Mouse (Mus musculus) small intestine, adult 2 months (tissue): ENCODE data around the gene Ntrk3.

Source experiments
- CTCF ChIP-seq: fragments of 200-500 bp; IDR thresholded peaks from 2 replicates; pipeline ENCODE4 v1.5.1; 2012; ENCODE audit warnings: low read depth, mild to moderate bottlenecking, control low read depth, inconsistent platforms, low read length, moderate library complexity, mixed read lengths; ENCODE audit not compliant: insufficient replicate concordance, insufficient read length; ENCODE audit errors: extremely low read depth
- POLR2A ChIP-seq: fragments of 200-500 bp; IDR thresholded peaks from 2 replicates; pipeline ENCODE4 v1.6.1; 2012; ENCODE audit warnings: low read depth, mild to moderate bottlenecking, control low read depth, inconsistent platforms, low read length, moderate library complexity

DNA sequence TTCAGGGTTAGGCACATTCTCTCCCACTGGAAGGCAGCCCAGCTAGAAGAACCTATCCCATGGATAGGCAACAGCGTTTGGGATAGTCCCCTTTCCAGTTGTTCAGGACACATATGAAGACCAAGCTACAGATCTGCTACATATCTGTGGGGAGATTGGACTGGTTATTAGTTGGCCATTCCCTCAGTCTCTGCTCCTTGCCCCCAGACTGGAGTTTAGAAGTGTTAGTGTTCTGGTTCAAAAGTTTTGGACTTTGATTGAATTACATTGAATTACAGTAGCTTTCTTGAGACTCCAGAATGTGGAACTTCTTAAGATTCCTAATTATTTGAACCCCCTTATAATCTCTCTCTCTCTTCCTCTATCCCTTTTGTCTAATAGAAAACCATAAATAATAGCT, 607.8 kb downstream of the Ntrk3 start:
- TF ChIP-seq CTCF (no peak), POLR2A (no peak)
